Mouse (Mus musculus) mouse embryonic stem cell (cell line): ENCODE data around the gene B3gnt9.

Source experiments
- in situ Hi-C, 2 experiments: fragments of 300-500 bp; cut with MboI; formaldehyde crosslinking; loops; 1 replicate in 1 of 2; 3 replicates in 1 of 2; pipeline ENCODE4 v1.14.3; 2019 to 2020; ENCODE audit warnings: low sequenced_read_pairs in 2 of 2, low pct_unique_long_range_greater_than_20kb in 1 of 2, mixed read lengths in 1 of 2; ENCODE audit not compliant: unreplicated experiment in 1 of 2

The B3gnt9 gene

GRCm38 (mm10) chr8:105286907-105287306 lies 32.0 kb upstream of the B3gnt9 start:
- in situ Hi-C loops: loop anchor here (10.0 kb wide), 3 partner anchors 152 to 222 kb away; partner anchors contain the start of gene Ces4a (in 1 of the 2)

- in situ Hi-C loops: loop anchor here (10.0 kb wide), 3 partner anchors 151 to 221 kb away; partner anchors contain the start of gene Ces4a (in 1 of the 2)
These were observed 30.6 kb upstream of the B3gnt9 start for GRCm38 (mm10) chr8:105285514-105285913.

DNA sequence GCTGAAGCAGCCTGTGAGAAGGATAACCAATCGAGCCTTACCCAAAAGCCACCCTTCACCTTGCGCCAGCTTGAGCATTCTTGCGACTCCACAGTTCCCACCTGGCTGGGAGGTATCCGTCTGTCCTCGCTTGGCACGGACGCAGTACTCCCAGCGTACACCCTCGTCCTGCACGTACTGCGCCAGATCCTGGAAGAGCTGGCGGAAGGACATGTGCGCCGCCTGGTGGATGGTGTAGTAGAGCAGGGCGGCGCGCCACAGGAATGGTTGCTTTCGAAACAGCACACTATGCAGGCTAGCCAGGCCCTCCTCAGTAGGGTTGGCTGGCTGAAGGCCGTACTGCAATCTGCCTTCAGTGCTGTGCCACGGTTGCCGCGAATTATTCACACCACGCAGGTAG lies 28.1 kb upstream of the B3gnt9 start:
- in situ Hi-C loops: loop anchor here (10.0 kb wide), 3 partner anchors 148 to 218 kb away; partner anchors contain the start of gene Ces4a (in 1 of the 2)

GRCm38 (mm10) chr8:105282239-105282638 lies 27.3 kb upstream of the B3gnt9 start:
- in situ Hi-C loops: loop anchor here (10.0 kb wide), 3 partner anchors 147 to 217 kb away; partner anchors contain the start of gene Ces4a (in 1 of the 2)

DNA sequence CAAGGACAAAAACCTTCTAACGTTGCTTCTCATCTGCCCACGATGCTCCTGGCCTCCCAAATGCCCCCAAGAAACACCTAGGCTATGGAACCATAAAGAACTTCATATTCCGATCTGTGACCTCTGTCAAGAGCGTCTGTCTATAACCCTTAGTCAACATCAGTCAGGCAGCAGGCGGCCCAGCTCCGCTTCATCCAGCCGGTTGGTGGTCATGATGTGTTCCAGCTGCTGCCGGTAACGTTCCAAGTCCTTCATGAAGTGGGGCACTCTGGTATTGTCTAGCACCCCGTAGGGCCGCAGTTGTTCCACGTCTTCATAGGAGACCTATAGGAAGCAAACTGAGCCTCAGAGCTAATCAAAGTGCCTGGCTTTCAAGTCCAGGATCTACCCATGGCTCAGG lies 26.9 kb upstream of the B3gnt9 start:
- in situ Hi-C loops: loop anchor here (10.0 kb wide), 3 partner anchors 147 to 217 kb away; partner anchors contain the start of gene Ces4a (in 1 of the 2)

- in situ Hi-C loops: loop anchor here (10.0 kb wide), 3 partner anchors 146 to 216 kb away; partner anchors contain the start of gene Ces4a (in 1 of the 2)
These were observed 25.6 kb upstream of the B3gnt9 start for GRCm38 (mm10) chr8:105280567-105280966.

DNA sequence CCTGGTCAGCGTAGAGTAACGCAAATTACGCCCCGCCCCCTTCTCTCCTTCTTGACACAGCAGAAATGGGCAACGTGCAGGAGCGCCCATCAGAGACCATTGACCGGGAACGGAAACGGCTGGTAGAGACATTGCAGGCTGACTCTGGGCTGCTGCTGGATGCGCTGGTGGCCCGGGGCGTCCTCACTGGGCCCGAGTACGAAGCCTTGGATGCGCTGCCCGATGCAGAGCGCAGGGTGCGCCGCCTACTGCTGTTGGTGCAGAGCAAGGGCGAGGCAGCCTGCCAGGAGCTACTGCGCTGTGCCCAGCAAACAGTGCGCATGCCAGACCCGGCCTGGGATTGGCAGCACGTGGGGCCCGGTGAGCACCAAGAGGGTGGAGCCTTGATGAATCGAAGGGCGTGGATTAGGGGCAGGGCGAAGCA lies 24.0 kb upstream of the B3gnt9 start:
- in situ Hi-C loops: no loop called here

DNA sequence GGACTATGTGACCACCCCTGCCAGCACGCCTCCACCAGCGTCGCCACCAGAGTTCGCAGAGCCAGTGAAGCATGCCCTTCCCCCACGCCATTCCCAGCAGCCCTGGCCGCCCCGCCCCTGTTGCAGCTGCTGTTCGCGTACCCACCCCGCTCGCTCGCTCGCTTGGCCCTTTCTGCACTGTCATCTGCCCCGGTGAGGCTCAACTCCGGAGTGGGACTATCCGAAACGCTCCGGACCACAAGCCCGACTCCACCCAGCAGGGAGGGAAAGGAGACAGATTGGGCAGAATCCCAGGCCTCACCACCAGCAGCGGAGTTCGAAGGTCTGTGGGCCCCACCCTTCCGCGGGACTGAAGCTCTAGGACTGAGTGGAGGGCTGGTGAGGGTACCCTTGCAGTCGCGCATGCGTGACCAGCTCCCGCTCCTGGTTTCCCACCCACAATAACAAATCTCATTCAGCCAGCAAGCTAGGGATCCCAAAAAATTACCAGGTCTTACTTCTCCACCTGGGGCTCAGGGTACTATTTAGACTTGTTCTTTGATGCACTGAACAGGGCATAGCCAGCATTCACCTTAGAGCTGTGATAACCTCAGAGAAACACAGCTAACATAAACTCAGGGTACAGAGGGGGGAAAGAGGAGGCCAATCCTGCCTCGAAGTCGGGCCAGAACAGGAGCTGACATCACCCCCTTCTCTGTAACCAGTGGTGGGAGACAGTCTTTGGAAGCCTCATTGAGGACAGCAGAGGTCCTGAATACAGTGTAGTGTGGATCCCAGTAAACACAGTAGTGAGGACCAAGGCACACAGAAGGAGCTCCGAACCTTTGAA lies 21.6 kb upstream of the B3gnt9 start:
- in situ Hi-C loops: no loop called here

GRCm38 (mm10) chr8:105275840-105276239 lies 20.9 kb upstream of the B3gnt9 start, which contains the start of gene Nol3:
Gene Nol3 (plus strand): TSS chr8:105276140.
- in situ Hi-C loops: no loop called here

- in situ Hi-C loops: no loop called here
These were observed 20.4 kb upstream of the B3gnt9 start for GRCm38 (mm10) chr8:105275387-105275786.

GRCm38 (mm10) chr8:105270916-105271186 lies 15.9 kb upstream of the B3gnt9 start:
- in situ Hi-C loops: no loop called here

DNA sequence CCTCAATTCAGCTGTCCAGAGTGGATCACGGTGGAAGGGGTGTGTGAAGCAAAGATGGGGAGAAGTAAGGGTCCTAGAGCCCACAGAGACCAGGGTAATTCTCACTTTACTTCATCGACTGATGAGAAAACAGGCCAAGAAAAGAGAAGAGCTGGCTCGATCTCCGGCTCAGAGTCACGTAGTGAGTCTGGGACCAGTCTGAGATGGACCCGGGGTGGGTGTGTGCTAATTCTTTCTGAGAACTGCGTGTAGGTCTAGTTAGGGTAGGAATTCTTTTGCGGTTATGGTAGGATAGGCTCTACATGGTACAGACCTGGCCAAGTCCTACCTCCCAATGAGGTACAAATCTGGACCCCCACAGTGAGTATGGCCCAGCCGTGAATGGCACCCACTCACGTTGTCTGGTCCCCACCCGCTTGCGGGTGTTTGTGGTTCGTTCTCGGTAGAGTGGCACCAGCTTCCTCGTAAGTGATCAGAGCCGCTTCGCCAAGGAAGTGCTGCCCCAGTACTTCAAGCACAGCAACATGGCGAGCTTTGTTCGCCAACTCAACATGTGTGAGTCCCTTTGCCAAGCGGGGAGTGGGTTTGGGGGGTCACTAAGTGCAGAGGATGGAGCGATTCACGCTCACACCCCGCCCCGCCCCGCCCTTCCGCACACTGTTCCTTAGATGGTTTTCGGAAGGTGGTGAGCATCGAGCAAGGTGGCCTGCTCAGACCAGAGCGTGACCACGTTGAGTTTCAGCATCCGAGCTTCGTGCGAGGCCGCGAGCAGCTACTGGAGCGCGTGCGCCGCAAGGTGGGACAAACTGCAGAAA lies 15.4 kb upstream of the B3gnt9 start:
- in situ Hi-C loops: no loop called here

DNA sequence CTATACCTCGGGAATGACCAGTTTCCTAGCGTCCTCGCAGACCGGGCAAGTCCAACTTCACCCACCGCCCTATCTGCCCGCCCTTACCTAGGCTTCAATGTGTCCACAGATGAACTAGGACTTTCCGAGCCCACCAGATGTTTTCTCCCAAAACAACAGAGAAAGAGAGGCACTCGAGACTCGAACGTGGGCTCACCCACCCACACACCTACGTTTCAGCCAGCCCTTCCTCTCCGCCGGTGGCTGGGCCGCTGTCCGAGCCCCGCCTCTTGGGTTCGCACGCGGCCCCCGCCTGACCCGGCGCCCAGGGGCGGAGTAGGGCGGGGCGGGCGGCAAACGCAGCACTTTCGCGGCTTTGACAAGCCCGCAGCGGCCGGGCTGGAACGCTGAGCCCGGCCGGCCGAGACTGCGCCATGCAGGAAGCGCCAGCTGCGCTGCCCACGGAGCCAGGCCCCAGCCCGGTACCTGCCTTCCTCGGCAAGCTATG lies 14.6 kb upstream of the B3gnt9 start, which contains the start of gene Hsf4:
TSS of gene Hsf4 (plus strand) at position 341 of the 487 bp plus-strand sequence.
- in situ Hi-C loops: no loop called here

DNA sequence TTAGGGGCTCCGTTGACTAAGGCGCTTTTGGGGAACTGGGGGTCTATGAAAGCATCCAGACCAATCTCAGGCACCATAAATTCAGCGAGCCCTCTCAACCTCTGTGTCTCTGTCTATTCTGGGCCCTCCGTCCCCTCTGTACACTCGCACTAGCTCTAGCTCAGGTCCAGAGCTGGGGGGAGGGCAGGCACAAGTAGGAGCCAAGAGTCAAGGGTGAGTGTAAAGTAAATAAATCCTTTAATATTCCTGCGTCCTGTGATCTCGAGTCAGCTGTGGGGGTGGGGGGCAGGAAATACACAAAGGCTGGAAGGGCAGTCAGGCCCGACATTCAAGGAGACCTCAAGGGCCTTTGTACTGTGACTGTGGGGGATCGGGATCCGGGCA lies 14.1 kb upstream of the B3gnt9 start:
- in situ Hi-C loops: no loop called here

GRCm38 (mm10) chr8:105268342-105269074 lies 13.6 kb upstream of the B3gnt9 start:
- in situ Hi-C loops: no loop called here

- in situ Hi-C loops: no loop called here
These were observed 11.8 kb upstream of the B3gnt9 start for GRCm38 (mm10) chr8:105266775-105267174.

GRCm38 (mm10) chr8:105265128-105265527 lies 10.2 kb upstream of the B3gnt9 start:
- in situ Hi-C loops: no loop called here
